Mouse (Mus musculus): ENCODE measurements around the gene Vps25. TPM values are rescaled to one million over a fixed set of nuclear protein-coding genes. Genes with fewer than 3 reads are reported as not detected.

Gene Vps25
- polyA plus RNA-seq (2014; fragmentation: Nextera tagmentation; extraction: Ambion mirVana) = 111 and 120 TPM in 2 replicates

DNA sequence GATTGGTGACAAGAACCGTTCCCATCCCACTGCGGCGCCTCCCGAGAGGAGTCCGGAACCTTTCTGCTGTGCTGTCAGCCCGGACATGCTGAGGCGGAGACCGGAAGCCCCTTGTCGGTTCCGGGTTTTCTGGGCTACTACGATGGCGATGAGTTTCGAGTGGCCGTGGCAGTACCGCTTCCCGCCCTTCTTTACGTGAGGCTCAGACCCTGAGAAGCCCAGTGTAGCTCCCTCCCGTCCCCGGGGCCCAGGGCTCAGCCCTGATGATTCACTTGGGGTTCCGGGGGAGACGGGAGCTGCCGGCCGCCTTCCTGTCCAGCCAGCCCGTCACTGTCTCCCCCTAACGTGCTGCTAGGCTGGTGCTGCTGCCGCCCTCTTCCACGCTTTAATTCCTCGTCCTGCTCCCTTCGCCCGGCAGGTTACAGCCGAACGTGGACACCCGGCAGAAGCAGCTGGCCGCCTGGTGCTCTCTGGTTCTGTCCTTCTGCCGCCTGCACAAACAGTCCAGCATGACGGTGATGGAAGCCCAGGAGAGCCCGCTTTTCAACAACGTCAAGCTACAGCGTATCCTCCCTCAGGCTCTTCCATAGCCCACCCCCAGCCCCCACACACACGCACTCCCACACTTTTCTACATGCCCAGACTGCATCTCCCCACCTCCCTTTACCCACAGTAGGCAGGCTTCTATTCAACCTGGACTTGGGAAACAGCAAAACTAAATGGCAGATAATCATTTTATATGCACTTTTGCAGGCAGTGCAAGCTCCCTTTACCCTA, at the start of gene Vps25:
TSS of gene Vps25 (plus strand) at position 95 of the 777 bp plus-strand sequence.
- ATAC-seq (ENCODE audit: insufficient number of reproducible peaks, low FRiP score, low TSS enrichment, low read depth) (peak; percentile 60; the same call in 1 of the 2 replicates), DNase-seq (ENCODE audit: low spot score) (peak; percentile 89)
- Histone ChIP-seq H3K4me3 (ENCODE audit: low read depth, low read length) (peak within 1 kb of the TSS; percentile 85), H3K9me3 (ENCODE audit: control insufficient read depth, low read length) (no peaks in the 10 kb centered on the region), H3K4me1 (ENCODE audit: control insufficient read depth, insufficient read depth, low read length) (peaks cover 6% of the 10 kb centered on the region), H3K27ac (replicated peaks; ENCODE audit: low read depth, low read length) (peak within 1 kb of the TSS; percentile 43; the same call in 1 of the 2 replicates), H3K9ac (ENCODE audit: low read length) (peak within 1 kb of the TSS; percentile 87), H3K36me3 (ENCODE audit: control insufficient read depth, insufficient read depth, low read length) (peaks cover 5% of the 10 kb centered on the region), H3K27me3 (ENCODE audit: control insufficient read depth, insufficient read depth, low read length) (no peaks in the 10 kb centered on the region), H3K4me2 (ENCODE audit: low read depth, severe bottlenecking) (peak within 1 kb of the TSS; percentile 69)
- WGBS = 0% methylated on average over 40 of the region's 40 CpGs

GRCm38 (mm10) chr11:101211970-101212369, 41.5 kb upstream of the Vps25 start:
- Histone ChIP-seq H3K9ac (ENCODE audit: low read length) (no peak overlapping the region), H3K27ac (replicated peaks; ENCODE audit: low read depth, low read length) (no peak overlapping the region), H3K36me3 (ENCODE audit: control insufficient read depth, insufficient read depth, low read length) (no peaks in the 10 kb centered on the region; the same call in 1 of the 2 replicates), H3K4me2 (ENCODE audit: low read depth, severe bottlenecking) (no peak overlapping the region), H3K4me1 (ENCODE audit: control insufficient read depth, insufficient read depth, low read length) (no peaks in the 10 kb centered on the region), H3K4me3 (ENCODE audit: low read depth, low read length) (no peak overlapping the region), H3K9me3 (ENCODE audit: control insufficient read depth, low read length) (no peaks in the 10 kb centered on the region), H3K27me3 (ENCODE audit: control insufficient read depth, insufficient read depth, low read length) (no peaks in the 10 kb centered on the region)
- 61% methylated on average over 3 of the region's 3 CpGs for WGBS
- peak; percentile 52 for DNase-seq (ENCODE audit: low spot score)
- ATAC-seq (ENCODE audit: insufficient number of reproducible peaks, low FRiP score, low TSS enrichment, low read depth) = no peak

- Histone ChIP-seq H3K4me1 (ENCODE audit: control insufficient read depth, insufficient read depth, low read length) (no peaks in the 10 kb centered on the region), H3K9me3 (ENCODE audit: control insufficient read depth, low read length) (no peaks in the 10 kb centered on the region), H3K4me3 (ENCODE audit: low read depth, low read length) (no peak overlapping the region), H3K9ac (ENCODE audit: low read length) (no peak overlapping the region), H3K36me3 (ENCODE audit: control insufficient read depth, insufficient read depth, low read length) (no peaks in the 10 kb centered on the region; the same call in 1 of the 2 replicates), H3K4me2 (ENCODE audit: low read depth, severe bottlenecking) (no peak overlapping the region), H3K27me3 (ENCODE audit: control insufficient read depth, insufficient read depth, low read length) (no peaks in the 10 kb centered on the region), H3K27ac (replicated peaks; ENCODE audit: low read depth, low read length) (no peak overlapping the region)
- DNase-seq (ENCODE audit: low spot score) = no peak
- no peak for ATAC-seq (ENCODE audit: insufficient number of reproducible peaks, low FRiP score, low TSS enrichment, low read depth)
- WGBS = 90% methylated on average over 5 of the region's 5 CpGs
These were observed 36.6 kb upstream of the Vps25 start for GRCm38 (mm10) chr11:101216936-101217335.

DNA sequence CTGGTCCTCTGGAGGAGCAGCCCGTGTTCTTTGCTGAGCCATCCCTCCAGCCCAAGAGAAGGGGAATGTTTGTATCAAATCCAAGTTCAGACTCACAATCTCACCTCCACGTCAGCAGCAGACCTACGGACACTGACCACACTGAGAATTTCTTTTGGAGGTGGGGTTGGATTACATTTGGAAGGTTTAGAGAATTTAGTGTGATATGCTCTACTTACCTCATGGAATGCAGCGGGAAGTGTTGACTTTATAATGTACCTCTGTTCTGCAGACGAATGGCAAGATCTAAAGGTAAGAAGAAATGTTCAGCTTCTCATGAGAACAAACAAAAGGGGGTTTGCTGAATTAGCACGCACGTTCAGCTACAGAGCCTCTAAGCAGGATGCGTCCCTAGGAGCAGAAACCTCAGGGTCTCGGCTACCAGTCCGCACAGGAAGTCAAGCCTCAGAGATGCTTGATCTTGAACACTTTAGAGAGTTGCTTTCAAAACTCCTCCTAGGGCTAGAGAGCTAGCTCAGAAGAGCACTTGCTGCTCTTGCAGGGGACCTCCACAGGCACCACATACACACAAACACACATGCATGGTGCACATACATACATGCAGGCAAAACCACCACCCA, 35.0 kb upstream of the Vps25 start:
- H3K4me3 ChIP-seq (ENCODE audit: low read depth, low read length) = no peak overlapping the region
- DNase-seq (ENCODE audit: low spot score) = no peak
- no peaks in the 10 kb centered on the region for H3K4me1 ChIP-seq (ENCODE audit: control insufficient read depth, insufficient read depth, low read length)
- H3K36me3 ChIP-seq (ENCODE audit: control insufficient read depth, insufficient read depth, low read length) = no peaks in the 10 kb centered on the region; the same call in 1 of the 2 replicates
- no peak overlapping the region for H3K9ac ChIP-seq (ENCODE audit: low read length)
- H3K4me2 ChIP-seq (ENCODE audit: low read depth, severe bottlenecking) = no peak overlapping the region
- WGBS = 86% methylated on average over 10 of the region's 10 CpGs
- no peaks in the 10 kb centered on the region for H3K9me3 ChIP-seq (ENCODE audit: control insufficient read depth, low read length)
- H3K27me3 ChIP-seq (ENCODE audit: control insufficient read depth, insufficient read depth, low read length) = no peaks in the 10 kb centered on the region
- no peak for ATAC-seq (ENCODE audit: insufficient number of reproducible peaks, low FRiP score, low TSS enrichment, low read depth)
- no peak overlapping the region for H3K27ac ChIP-seq (replicated peaks; ENCODE audit: low read depth, low read length)

GRCm38 (mm10) chr11:101220853-101221252, 32.7 kb upstream of the Vps25 start:
- Histone ChIP-seq H3K4me3 (ENCODE audit: low read depth, low read length) (no peak overlapping the region), H3K36me3 (ENCODE audit: control insufficient read depth, insufficient read depth, low read length) (no peaks in the 10 kb centered on the region), H3K27me3 (ENCODE audit: control insufficient read depth, insufficient read depth, low read length) (no peaks in the 10 kb centered on the region), H3K4me1 (ENCODE audit: control insufficient read depth, insufficient read depth, low read length) (no peaks in the 10 kb centered on the region), H3K9me3 (ENCODE audit: control insufficient read depth, low read length) (no peaks in the 10 kb centered on the region), H3K9ac (ENCODE audit: low read length) (no peak overlapping the region), H3K27ac (replicated peaks; ENCODE audit: low read depth, low read length) (0 out of 2 replicates have a peak overlapping the region, but pooled peaks have one; percentile 8), H3K4me2 (ENCODE audit: low read depth, severe bottlenecking) (no peak overlapping the region)
- ATAC-seq (ENCODE audit: insufficient number of reproducible peaks, low FRiP score, low TSS enrichment, low read depth) = no peak
- no peak for DNase-seq (ENCODE audit: low spot score)
- WGBS = 69% methylated on average over 2 of the region's 2 CpGs

- no peaks in the 10 kb centered on the region for H3K27me3 ChIP-seq (ENCODE audit: control insufficient read depth, insufficient read depth, low read length)
- WGBS = 90% methylated on average over 8 of the region's 8 CpGs
- H3K4me2 ChIP-seq (ENCODE audit: low read depth, severe bottlenecking) = no peak overlapping the region
- 0 out of 2 replicates have a peak overlapping the region, but pooled peaks have one; percentile 8 for H3K27ac ChIP-seq (replicated peaks; ENCODE audit: low read depth, low read length)
- H3K9me3 ChIP-seq (ENCODE audit: control insufficient read depth, low read length) = no peaks in the 10 kb centered on the region
- H3K4me1 ChIP-seq (ENCODE audit: control insufficient read depth, insufficient read depth, low read length) = no peaks in the 10 kb centered on the region
- no peak overlapping the region for H3K4me3 ChIP-seq (ENCODE audit: low read depth, low read length)
- H3K36me3 ChIP-seq (ENCODE audit: control insufficient read depth, insufficient read depth, low read length) = no peaks in the 10 kb centered on the region
- DNase-seq (ENCODE audit: low spot score) (no peak), ATAC-seq (ENCODE audit: insufficient number of reproducible peaks, low FRiP score, low TSS enrichment, low read depth) (no peak)
- no peak overlapping the region for H3K9ac ChIP-seq (ENCODE audit: low read length)
These were observed 32.1 kb upstream of the Vps25 start for GRCm38 (mm10) chr11:101221306-101221986.

DNA sequence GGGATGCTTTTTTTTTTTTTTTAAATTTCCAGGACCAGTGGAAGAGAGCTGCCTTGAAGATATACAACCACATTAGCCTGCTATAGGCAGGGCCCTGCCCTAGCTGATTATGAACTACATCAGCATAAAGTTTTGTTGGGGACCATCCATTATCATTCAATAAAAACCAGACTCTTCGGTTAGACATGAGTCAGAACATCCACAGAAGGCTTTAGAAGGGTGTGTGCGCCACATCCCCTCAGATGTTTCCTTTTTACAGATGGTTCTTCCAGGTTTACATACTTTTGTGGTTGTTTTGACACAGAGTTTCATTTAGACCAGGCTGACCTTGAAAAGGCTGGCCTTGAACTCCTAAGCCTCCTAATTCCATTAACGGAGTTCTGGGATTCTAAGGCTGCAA, 29.2 kb upstream of the Vps25 start:
- Histone ChIP-seq H3K4me3 (ENCODE audit: low read depth, low read length) (no peak overlapping the region), H3K27me3 (ENCODE audit: control insufficient read depth, insufficient read depth, low read length) (no peaks in the 10 kb centered on the region), H3K9ac (ENCODE audit: low read length) (no peak overlapping the region), H3K36me3 (ENCODE audit: control insufficient read depth, insufficient read depth, low read length) (no peaks in the 10 kb centered on the region), H3K9me3 (ENCODE audit: control insufficient read depth, low read length) (no peaks in the 10 kb centered on the region), H3K4me1 (ENCODE audit: control insufficient read depth, insufficient read depth, low read length) (no peaks in the 10 kb centered on the region), H3K27ac (replicated peaks; ENCODE audit: low read depth, low read length) (no peak overlapping the region), H3K4me2 (ENCODE audit: low read depth, severe bottlenecking) (no peak overlapping the region)
- ATAC-seq (ENCODE audit: insufficient number of reproducible peaks, low FRiP score, low TSS enrichment, low read depth) (no peak), DNase-seq (ENCODE audit: low spot score) (no peak)
- 95% methylated on average over 3 of the region's 3 CpGs for WGBS

DNA sequence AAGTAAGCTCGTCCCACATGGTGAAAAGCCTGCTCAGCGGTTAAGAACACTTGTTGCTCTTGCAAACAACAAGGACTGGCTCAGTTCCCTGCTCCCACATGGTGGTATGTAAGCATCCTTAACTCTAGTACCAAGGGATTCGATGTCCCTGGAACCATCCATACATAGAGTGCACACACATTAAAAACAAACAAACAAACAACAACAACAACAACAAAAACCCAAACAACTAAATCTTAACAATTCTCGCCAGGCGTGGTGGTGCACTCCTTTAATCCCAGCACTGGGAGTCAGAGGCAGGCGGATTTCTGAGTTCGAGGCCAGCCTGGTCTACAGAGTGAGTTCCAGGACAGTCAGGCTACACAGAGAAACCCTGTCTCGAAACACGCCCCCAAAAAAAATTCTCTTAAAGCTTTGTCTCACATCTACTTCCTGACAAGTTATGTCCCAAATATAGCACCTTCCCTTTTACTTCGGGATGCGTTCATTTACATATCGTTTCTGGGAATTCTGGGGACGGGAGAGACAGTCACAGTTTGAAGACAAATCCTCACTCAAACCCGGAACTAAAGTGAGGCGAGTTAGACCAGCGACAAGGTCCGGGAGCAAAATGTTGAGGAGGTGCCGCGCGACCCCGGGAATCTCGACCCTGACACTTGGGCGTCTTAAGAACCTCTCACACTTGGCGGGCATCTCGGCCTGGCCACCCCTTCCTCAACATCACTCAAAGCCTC, 28.0 kb upstream of the Vps25 start:
- no peak for DNase-seq (ENCODE audit: low spot score)
- Histone ChIP-seq H3K4me3 (ENCODE audit: low read depth, low read length) (peak overlapping the region; percentile 85), H3K4me1 (ENCODE audit: control insufficient read depth, insufficient read depth, low read length) (peaks cover 6% of the 10 kb centered on the region), H3K36me3 (ENCODE audit: control insufficient read depth, insufficient read depth, low read length) (no peaks in the 10 kb centered on the region), H3K4me2 (ENCODE audit: low read depth, severe bottlenecking) (peak overlapping the region; percentile 83), H3K27me3 (ENCODE audit: control insufficient read depth, insufficient read depth, low read length) (no peaks in the 10 kb centered on the region), H3K9ac (ENCODE audit: low read length) (peak overlapping the region; percentile 69), H3K9me3 (ENCODE audit: control insufficient read depth, low read length) (no peaks in the 10 kb centered on the region), H3K27ac (replicated peaks; ENCODE audit: low read depth, low read length) (no peak overlapping the region)
- no peak for ATAC-seq (ENCODE audit: insufficient number of reproducible peaks, low FRiP score, low TSS enrichment, low read depth)
- 19% methylated on average over 25 of the region's 25 CpGs for WGBS
